Mouse (Mus musculus): ENCODE results near the gene Icos. TPM values are rescaled to one million over a fixed set of nuclear protein-coding genes. Genes with fewer than 3 reads are reported as not detected.

Icos gene
- polyA plus RNA-seq, 1 experiment from 2014 or later, result 0.05 TPM

GRCm38 (mm10) chr1:60975646-60976294 lies 2.0 kb upstream of the Icos start:
- Histone ChIP-seq H3K4me3 (no peak overlapping the region), H3K27ac (no peak overlapping the region), H3K27me3 (ENCODE audit: insufficient read depth, poor library complexity, severe bottlenecking) (no peaks in the 10 kb centered on the region), H3K4me1 (peaks cover 4% of the 10 kb centered on the region; the same call in 1 of the 2 replicates), H3K36me3 (no peaks in the 10 kb centered on the region), H3K9me3 (no peaks in the 10 kb centered on the region)
- 90% methylated on average over 5 of the region's 5 CpGs for WGBS
- no peak for DNase-seq (ENCODE audit: low spot score)

GRCm38 (mm10) chr1:60979126-60979842 lies 1.6 kb downstream of the Icos start:
- Histone ChIP-seq H3K4me1 (no peaks in the 10 kb centered on the region), H3K27me3 (ENCODE audit: insufficient read depth, poor library complexity, severe bottlenecking) (no peaks in the 10 kb centered on the region), H3K9me3 (no peaks in the 10 kb centered on the region), H3K27ac (no peak overlapping the region), H3K4me3 (no peak overlapping the region), H3K36me3 (no peaks in the 10 kb centered on the region)
- WGBS, result 80% methylated on average over 7 of the region's 7 CpGs
- DNase-seq (ENCODE audit: low spot score), result no peak

- H3K27ac ChIP-seq, result no peak overlapping the region
- WGBS, result 80% methylated on average over 2 of the region's 2 CpGs
- no peak for DNase-seq (ENCODE audit: low spot score)
These were observed 2.1 kb downstream of the Icos start for GRCm38 (mm10) chr1:60979843-60980235.

GRCm38 (mm10) chr1:60985075-60985474 lies 7.3 kb downstream of the Icos start:
- 59% methylated on average over 2 of the region's 2 CpGs for WGBS
- no peaks in the 10 kb centered on the region for H3K4me1 ChIP-seq
- H3K36me3 ChIP-seq, result no peaks in the 10 kb centered on the region
- no peaks in the 10 kb centered on the region for H3K27me3 ChIP-seq (ENCODE audit: insufficient read depth, poor library complexity, severe bottlenecking)
- no peak for DNase-seq (ENCODE audit: low spot score)
- H3K27ac ChIP-seq, result no peak overlapping the region
- no peak overlapping the region for H3K4me3 ChIP-seq
- H3K9me3 ChIP-seq, result no peaks in the 10 kb centered on the region

More at GRCm38 (mm10) chr1:60979843-60980235, 2.1 kb downstream of the Icos start:
- H3K9me3 ChIP-seq, result no peaks in the 10 kb centered on the region
- H3K4me3 ChIP-seq, result no peak overlapping the region
- H3K27me3 ChIP-seq (ENCODE audit: insufficient read depth, poor library complexity, severe bottlenecking), result no peaks in the 10 kb centered on the region
- H3K4me1 ChIP-seq, result no peaks in the 10 kb centered on the region
- H3K36me3 ChIP-seq, result no peaks in the 10 kb centered on the region

GRCm38 (mm10) chr1:60986141-60986540 lies 8.4 kb downstream of the Icos start:
- DNase-seq (ENCODE audit: low spot score), result no peak
- 75% methylated on average over 5 of the region's 5 CpGs for WGBS
- Histone ChIP-seq H3K4me3 (no peak overlapping the region), H3K36me3 (no peaks in the 10 kb centered on the region), H3K27ac (no peak overlapping the region), H3K9me3 (no peaks in the 10 kb centered on the region), H3K4me1 (peaks cover 5% of the 10 kb centered on the region; the same call in 1 of the 2 replicates), H3K27me3 (ENCODE audit: insufficient read depth, poor library complexity, severe bottlenecking) (no peaks in the 10 kb centered on the region)

GRCm38 (mm10) chr1:60989086-60989485 lies 11.4 kb downstream of the Icos start:
- 79% methylated on average over 5 of the region's 5 CpGs for WGBS
- Histone ChIP-seq H3K36me3 (no peaks in the 10 kb centered on the region), H3K27ac (no peak overlapping the region), H3K4me3 (no peak overlapping the region), H3K9me3 (no peaks in the 10 kb centered on the region), H3K4me1 (peaks cover 5% of the 10 kb centered on the region; the same call in 1 of the 2 replicates), H3K27me3 (ENCODE audit: insufficient read depth, poor library complexity, severe bottlenecking) (no peaks in the 10 kb centered on the region)
- no peak for DNase-seq (ENCODE audit: low spot score)

GRCm38 (mm10) chr1:60990305-60990704 lies 12.6 kb downstream of the Icos start:
- Histone ChIP-seq H3K4me1 (peaks cover 5% of the 10 kb centered on the region; the same call in 1 of the 2 replicates), H3K4me3 (no peak overlapping the region; the same call in 1 of the 2 replicates), H3K27ac (no peak overlapping the region), H3K9me3 (no peaks in the 10 kb centered on the region), H3K27me3 (ENCODE audit: insufficient read depth, poor library complexity, severe bottlenecking) (no peaks in the 10 kb centered on the region), H3K36me3 (no peaks in the 10 kb centered on the region)
- 35% methylated on average over 8 of the region's 8 CpGs for WGBS
- no peak for DNase-seq (ENCODE audit: low spot score)

- Histone ChIP-seq H3K4me3 (no peak overlapping the region), H3K27ac (no peak overlapping the region), H3K9me3 (no peaks in the 10 kb centered on the region), H3K4me1 (peaks cover 11% of the 10 kb centered on the region; the same call in 1 of the 2 replicates), H3K36me3 (no peaks in the 10 kb centered on the region), H3K27me3 (ENCODE audit: insufficient read depth, poor library complexity, severe bottlenecking) (no peaks in the 10 kb centered on the region)
- DNase-seq (ENCODE audit: low spot score), result no peak
- 83% methylated on average over 3 of the region's 3 CpGs for WGBS
These were observed 20.4 kb downstream of the Icos start for GRCm38 (mm10) chr1:60998008-60998557.

- WGBS, result 23% methylated on average over 2 of the region's 2 CpGs
- H3K36me3 ChIP-seq, result no peaks in the 10 kb centered on the region
- H3K27me3 ChIP-seq (ENCODE audit: insufficient read depth, poor library complexity, severe bottlenecking), result no peaks in the 10 kb centered on the region
- H3K27ac ChIP-seq, result no peak overlapping the region
- no peak overlapping the region for H3K4me3 ChIP-seq
- H3K4me1 ChIP-seq, result peaks cover 11% of the 10 kb centered on the region; the same call in 1 of the 2 replicates
- DNase-seq (ENCODE audit: low spot score), result peak; percentile 78
- no peaks in the 10 kb centered on the region for H3K9me3 ChIP-seq
These were observed 21.0 kb downstream of the Icos start for GRCm38 (mm10) chr1:60998689-60999088.

GRCm38 (mm10) chr1:61001786-61002354 lies 24.1 kb downstream of the Icos start:
- H3K27me3 ChIP-seq (ENCODE audit: insufficient read depth, poor library complexity, severe bottlenecking), result no peaks in the 10 kb centered on the region
- H3K36me3 ChIP-seq, result no peaks in the 10 kb centered on the region
- H3K27ac ChIP-seq, result no peak overlapping the region
- peaks cover 11% of the 10 kb centered on the region; the same call in 1 of the 2 replicates for H3K4me1 ChIP-seq
- H3K9me3 ChIP-seq, result no peaks in the 10 kb centered on the region
- no peak overlapping the region for H3K4me3 ChIP-seq
- no peak for DNase-seq (ENCODE audit: low spot score)
- WGBS, result 80% methylated on average over 7 of the region's 7 CpGs

- Histone ChIP-seq H3K36me3 (no peaks in the 10 kb centered on the region), H3K27ac (no peak overlapping the region), H3K4me3 (no peak overlapping the region), H3K4me1 (no peaks in the 10 kb centered on the region), H3K9me3 (no peaks in the 10 kb centered on the region), H3K27me3 (ENCODE audit: insufficient read depth, poor library complexity, severe bottlenecking) (no peaks in the 10 kb centered on the region)
- 94% methylated on average over 2 of the region's 2 CpGs for WGBS
- no peak for DNase-seq (ENCODE audit: low spot score)
These were observed 28.5 kb downstream of the Icos start for GRCm38 (mm10) chr1:61006229-61006628.

- H3K27me3 ChIP-seq (ENCODE audit: insufficient read depth, poor library complexity, severe bottlenecking), result no peaks in the 10 kb centered on the region
- no peaks in the 10 kb centered on the region for H3K36me3 ChIP-seq
- no peak for DNase-seq (ENCODE audit: low spot score)
- H3K27ac ChIP-seq, result no peak overlapping the region
- no peaks in the 10 kb centered on the region for H3K4me1 ChIP-seq
- H3K9me3 ChIP-seq, result no peaks in the 10 kb centered on the region
- H3K4me3 ChIP-seq, result no peak overlapping the region
These were observed 29.8 kb downstream of the Icos start for GRCm38 (mm10) chr1:61007516-61007915.

GRCm38 (mm10) chr1:61016578-61017118 lies 38.9 kb downstream of the Icos start:
- Histone ChIP-seq H3K27ac (no peak overlapping the region), H3K9me3 (no peaks in the 10 kb centered on the region), H3K36me3 (no peaks in the 10 kb centered on the region), H3K27me3 (ENCODE audit: insufficient read depth, poor library complexity, severe bottlenecking) (no peaks in the 10 kb centered on the region), H3K4me3 (no peak overlapping the region), H3K4me1 (no peaks in the 10 kb centered on the region)
- no peak for DNase-seq (ENCODE audit: low spot score)
- 81% methylated on average over 1 of the region's 1 CpGs for WGBS
